In the genomic region with DNA sequence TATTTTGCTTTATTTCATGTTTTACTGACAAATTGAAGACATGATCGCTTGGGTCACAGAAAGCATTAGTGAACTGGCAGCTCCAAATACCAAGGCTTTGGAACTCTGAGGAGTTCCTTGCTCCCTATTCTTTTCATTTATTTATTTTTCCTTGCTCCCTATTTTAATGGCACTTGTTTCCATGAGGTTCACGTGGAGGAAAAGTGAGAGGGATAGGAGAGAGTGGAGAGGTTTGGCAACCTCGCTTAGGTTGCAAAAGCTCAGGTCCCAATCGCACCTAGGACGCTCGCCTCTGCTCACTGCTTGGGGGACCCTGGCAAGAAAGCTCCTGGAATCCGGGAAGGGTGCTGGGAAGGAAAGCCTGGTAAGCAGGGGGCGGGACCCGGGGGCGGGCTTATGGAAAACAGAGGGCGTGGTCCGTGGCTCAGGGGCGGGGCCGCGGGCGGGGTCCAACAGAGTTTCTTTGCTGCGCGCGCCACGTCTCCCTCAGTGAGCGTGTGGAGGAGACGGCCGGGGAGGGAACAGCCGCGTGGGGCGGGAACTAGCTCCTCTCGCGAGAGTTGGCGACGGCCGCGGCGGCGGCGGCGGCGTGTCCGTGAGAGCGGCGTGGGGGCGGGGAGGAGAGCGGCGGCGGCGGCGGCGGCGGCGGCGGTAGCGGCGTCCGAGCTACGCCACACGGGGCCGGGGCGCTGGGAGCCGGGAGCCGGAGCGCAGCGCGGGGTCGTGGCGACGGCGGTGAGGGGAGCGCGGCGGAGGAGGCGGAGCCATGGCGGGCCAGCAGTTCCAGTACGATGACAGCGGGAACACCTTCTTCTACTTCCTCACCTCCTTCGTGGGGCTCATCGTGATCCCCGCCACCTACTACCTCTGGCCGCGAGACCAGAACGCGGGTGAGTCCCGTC, we compare ENCODE assay signal across 8 mouse cellular contexts. TPM values are rescaled to one million over a fixed set of nuclear protein-coding genes. Genes with fewer than 3 reads are reported as not detected.
DNase-seq lines count a peak whose midpoint lies in the region; ATAC-seq and TF ChIP-seq lines count a peak whose summit lies in the region.

A gene (plus strand): TSS at position 498 of the 902 bp plus-strand sequence.

- no peak for TF ChIP-seq CTCF in cortical plate, adult 2 months (IDR thresholded peaks at IDR 0.05; ENCODE audit: extremely low read depth, insufficient read depth, low read length)

- no peaks in the 10 kb centered on the region for H3K36me3 ChIP-seq in megakaryocyte, embryonic 14.5 days (replicated peaks; ENCODE audit: low read length)

- peak; percentile 88 for ATAC-seq in activated CD4-positive, CD25-positive, alpha-beta regulatory T cell, adult 4 months

- peak; percentile 96 to 97 for DNase-seq in gastrocnemius, adult 8-10 months (ENCODE audit: low spot score in 2 of 2)
- DNase-seq in hindlimb bud, embryonic 11.5 days (ENCODE audit: extremely low spot score, low read depth, low spot score): peak; percentile 61
- DNase-seq in left cerebral cortex, adult 8-10 months (ENCODE audit: low spot score in 2 of 2): peak; percentile 93 to 97
- peak; percentile 99 for DNase-seq in right cerebral cortex, postnatal 10 days (ENCODE audit: low spot score in 2 of 2)
- DNase-seq in urinary bladder, postnatal 25 days (ENCODE audit: low spot score): peak; percentile 98

- no peaks in the 10 kb centered on the region; the same call in 1 of the 2 replicates for H3K4me1 ChIP-seq in cortical plate, adult 2 months (ENCODE audit: control insufficient read depth, insufficient read depth, low read length)
- peaks cover 31% of the 10 kb centered on the region for H3K4me1 ChIP-seq in megakaryocyte, embryonic 14.5 days

- H3K9me3 ChIP-seq in megakaryocyte, embryonic 14.5 days: no peaks in the 10 kb centered on the region

- H3K27me3 ChIP-seq in megakaryocyte, embryonic 14.5 days (replicated peaks): no peaks in the 10 kb centered on the region

- peak within 1 kb of the TSS; percentile 82 for H3K27ac ChIP-seq in cortical plate, adult 2 months (ENCODE audit: insufficient read depth, low read length)

- peak within 1 kb of the TSS; percentile 95 for H3K4me3 ChIP-seq in cortical plate, adult 2 months (ENCODE audit: insufficient read depth, low read length)
- peak within 1 kb of the TSS; percentile 100 for H3K4me3 ChIP-seq in megakaryocyte, embryonic 14.5 days (replicated peaks)

- TF ChIP-seq POLR2A in cortical plate, adult 2 months (IDR thresholded peaks at IDR 0.05; ENCODE audit: extremely low read depth, insufficient read depth, low read length): 0 out of 2 replicates have a peak, but pooled peaks have one; percentile 35

RNA-seq across cellular contexts. Expression of the gene that starts here (rescaled TPM):
- polyA plus RNA-seq in activated CD4-positive, CD25-positive, alpha-beta regulatory T cell, adult 4 months (2017; shearing (Covaris generic)): 10 to 100 TPM; 15.9 to 19.1 TPM
- 41.8 and 51.9 TPM in 2 replicates for polyA plus RNA-seq in cortical plate, adult 2 months (2012; rRNA removed)
- 10 to 100 TPM; 16.9 to 32.2 (median 24.9) TPM for total RNA-seq in gastrocnemius, adult 8-10 months (2022)
- 10 to 100 TPM; 46.1 to 51.5 (median 50.2) TPM for total RNA-seq in left cerebral cortex, adult 8-10 months (2022)
- 2.0 and 18.0 TPM in 2 replicates for polyA plus RNA-seq in megakaryocyte, embryonic 14.5 days (2012; ENCODE audit: insufficient read depth, low replicate concordance)

Comparison
In these comparisons a context has a peak if more than half of its experiments do, and no peak if none do; other contexts are left out.
1. Peak in every context shown above with its lines: DNase-seq, ATAC-seq, H3K4me3 ChIP-seq and H3K27ac ChIP-seq.